Mouse (Mus musculus) limb, embryonic 13.5 days (tissue): ENCODE measurements around the gene Fam19a3. TPM values are rescaled to one million over a fixed set of nuclear protein-coding genes. Genes with fewer than 3 reads are reported as not detected.
A peak's percentile ranks its signal among the peaks of the same experiment; 100 is the strongest.
"Not testable (repeated sequence)": the region's sequence is repeated elsewhere in the genome, so short reads cannot be mapped to it uniquely, and the experiment has no call there.

Experiments
- ATAC-seq: fragments of 200-750 bp; cut with Nextera tagmentation; 2 replicates; pipeline ENCODE4 v1.8.0; 2017; ENCODE audit warnings: low read depth, moderate number of reproducible peaks, moderate TSS enrichment; ENCODE audit not compliant: low FRiP score
- H3K27ac ChIP-seq: fragments of 300-500 bp; sonication (generic); 2 replicates; pipeline ENCODE4 v1.5.1; 2015; ENCODE audit warnings: inconsistent platforms, mild to moderate bottlenecking, moderate library complexity
- H3K27me3 ChIP-seq: fragments of 300-500 bp; sonication (generic); 2 replicates; pipeline ENCODE4 v1.6.1; 2015; ENCODE audit warnings: mild to moderate bottlenecking, inconsistent platforms
- H3K36me3 ChIP-seq: fragments of 300-500 bp; sonication (generic); 2 replicates; pipeline ENCODE4 v1.6.1; 2015; ENCODE audit warnings: inconsistent platforms, mild to moderate bottlenecking, moderate library complexity
- H3K4me1 ChIP-seq: fragments of 300-500 bp; sonication (generic); 2 replicates; pipeline ENCODE4 v1.6.1; 2015; ENCODE audit warnings: inconsistent platforms
- H3K4me2 ChIP-seq: fragments of 300-500 bp; sonication (generic); replicated peaks from 2 replicates; pipeline ENCODE4 v1.6.1; 2015; ENCODE audit warnings: inconsistent platforms, mild to moderate bottlenecking, moderate library complexity
- H3K4me3 ChIP-seq: fragments of 300-500 bp; sonication (generic); 2 replicates; pipeline ENCODE4 v1.5.1; 2015; ENCODE audit warnings: moderate library complexity, mild to moderate bottlenecking, inconsistent platforms
- H3K9ac ChIP-seq: fragments of 300-500 bp; sonication (generic); 2 replicates; pipeline ENCODE4 v1.6.1; 2015; ENCODE audit warnings: mild to moderate bottlenecking, inconsistent platforms
- H3K9me3 ChIP-seq: fragments of 300-500 bp; sonication (generic); 2 replicates; pipeline ENCODE4 v1.6.1; 2016; ENCODE audit warnings: inconsistent platforms
- WGBS: fragments of 180-500 bp; shearing (Covaris S2); methylation state at CpG from one replicate; pipeline ENCODE4 v1.1.7; 2015; 5-methylcytosine and 5-hydroxymethylcytosine counted together
- polyA plus RNA-seq: library from polyadenylated mRNA; unstranded; fragments of >200 nt; fragmentation: Nextera tagmentation; extraction: Ambion mirVana; gene quantifications from 2 replicates; pipeline ENCODE4 v1.2.1, GENCODE M21; 2015

Gene Fam19a3
- polyA plus RNA-seq, 1 experiment from 2014 or later = 0.23 TPM

- H3K9me3 ChIP-seq = no peaks in the 10 kb centered on the region
- ATAC-seq = no peak
- H3K4me3 ChIP-seq = no peak overlapping the region
- H3K9ac ChIP-seq = 0 out of 2 replicates have a peak overlapping the region, but pooled peaks have one; percentile 8
- H3K27me3 ChIP-seq = peaks cover 27% of the 10 kb centered on the region
- no peaks in the 10 kb centered on the region for H3K36me3 ChIP-seq
- no peak overlapping the region for H3K27ac ChIP-seq
- 53% methylated on average over 7 of the region's 7 CpGs for WGBS
- H3K4me2 ChIP-seq = no peak overlapping the region
- H3K4me1 ChIP-seq = peaks cover 47% of the 10 kb centered on the region
These were observed 8.3 kb downstream of the Fam19a3 start for GRCm38 (mm10) chr3:104773301-104773700.

GRCm38 (mm10) chr3:104771460-104771859 is 10.2 kb downstream of the Fam19a3 start:
- Histone ChIP-seq H3K9me3 (no peaks in the 10 kb centered on the region), H3K4me2 (no peak overlapping the region), H3K27me3 (peaks cover 9% of the 10 kb centered on the region), H3K4me3 (no peak overlapping the region), H3K9ac (no peak overlapping the region), H3K36me3 (no peaks in the 10 kb centered on the region), H3K27ac (no peak overlapping the region), H3K4me1 (peaks cover 36% of the 10 kb centered on the region)
- WGBS = 25% methylated on average over 6 of the region's 6 CpGs
- ATAC-seq = no peak

GRCm38 (mm10) chr3:104770918-104771317 is 10.7 kb downstream of the Fam19a3 start:
- ATAC-seq = peak; percentile 68; the same call in 1 of the 2 replicates
- H3K4me1 ChIP-seq = peaks cover 36% of the 10 kb centered on the region
- H3K9me3 ChIP-seq = no peaks in the 10 kb centered on the region
- no peak overlapping the region for H3K4me2 ChIP-seq
- peak overlapping the region; percentile 52 for H3K27ac ChIP-seq
- no peak overlapping the region for H3K4me3 ChIP-seq
- H3K9ac ChIP-seq = no peak overlapping the region
- WGBS = 19% methylated on average over 3 of the region's 3 CpGs
- no peaks in the 10 kb centered on the region for H3K36me3 ChIP-seq
- peaks cover 4% of the 10 kb centered on the region for H3K27me3 ChIP-seq

GRCm38 (mm10) chr3:104770035-104770434 is 11.6 kb downstream of the Fam19a3 start:
- 59% methylated on average over 10 of the region's 10 CpGs for WGBS
- no peak overlapping the region for H3K4me3 ChIP-seq
- H3K27ac ChIP-seq = no peak overlapping the region
- H3K4me2 ChIP-seq = no peak overlapping the region
- H3K9ac ChIP-seq = no peak overlapping the region
- no peak for ATAC-seq
- H3K4me1 ChIP-seq = peaks cover 36% of the 10 kb centered on the region
- no peaks in the 10 kb centered on the region for H3K9me3 ChIP-seq
- no peaks in the 10 kb centered on the region for H3K27me3 ChIP-seq
- no peaks in the 10 kb centered on the region for H3K36me3 ChIP-seq

GRCm38 (mm10) chr3:104769135-104769534 is 12.5 kb downstream of the Fam19a3 start:
- Histone ChIP-seq H3K4me2 (no peak overlapping the region), H3K36me3 (no peaks in the 10 kb centered on the region), H3K4me3 (no peak overlapping the region), H3K4me1 (peaks cover 36% of the 10 kb centered on the region), H3K9ac (no peak overlapping the region), H3K27ac (no peak overlapping the region), H3K9me3 (no peaks in the 10 kb centered on the region), H3K27me3 (no peaks in the 10 kb centered on the region)
- 58% methylated on average over 3 of the region's 3 CpGs for WGBS
- no peak for ATAC-seq

GRCm38 (mm10) chr3:104767716-104768115 is 13.9 kb downstream of the Fam19a3 start:
- Histone ChIP-seq H3K27me3 (no peaks in the 10 kb centered on the region; the same call in 1 of the 2 replicates), H3K4me2 (no peak overlapping the region), H3K9me3 (no peaks in the 10 kb centered on the region), H3K36me3 (no peaks in the 10 kb centered on the region), H3K4me1 (peaks cover 25% of the 10 kb centered on the region), H3K9ac (no peak overlapping the region), H3K4me3 (no peak overlapping the region), H3K27ac (no peak overlapping the region)
- no peak for ATAC-seq
- 76% methylated on average over 4 of the region's 4 CpGs for WGBS

GRCm38 (mm10) chr3:104767141-104767540 is 14.5 kb downstream of the Fam19a3 start:
- Histone ChIP-seq H3K4me1 (peaks cover 21% of the 10 kb centered on the region), H3K4me3 (no peak overlapping the region), H3K9ac (no peak overlapping the region), H3K27ac (no peak overlapping the region), H3K27me3 (peaks cover under 1% of the 10 kb centered on the region; the same call in 1 of the 2 replicates), H3K9me3 (no peaks in the 10 kb centered on the region), H3K4me2 (no peak overlapping the region), H3K36me3 (no peaks in the 10 kb centered on the region)
- ATAC-seq = no peak
- 66% methylated on average over 2 of the region's 2 CpGs for WGBS

GRCm38 (mm10) chr3:104765021-104765420 is 16.6 kb downstream of the Fam19a3 start:
- no peak overlapping the region for H3K27ac ChIP-seq
- peaks cover under 1% of the 10 kb centered on the region; the same call in 1 of the 2 replicates for H3K4me1 ChIP-seq
- no peaks in the 10 kb centered on the region for H3K9me3 ChIP-seq
- H3K9ac ChIP-seq = no peak overlapping the region
- no peak overlapping the region for H3K4me3 ChIP-seq
- H3K36me3 ChIP-seq = no peaks in the 10 kb centered on the region
- no peak for ATAC-seq
- H3K4me2 ChIP-seq = no peak overlapping the region
- peaks cover 13% of the 10 kb centered on the region for H3K27me3 ChIP-seq
- WGBS = 24% methylated on average over 4 of the region's 4 CpGs

GRCm38 (mm10) chr3:104762103-104762863 is 19.4 kb downstream of the Fam19a3 start:
- not testable (repeated sequence) for H3K4me1 ChIP-seq, H3K9me3 ChIP-seq, ATAC-seq, H3K4me2 ChIP-seq, H3K4me3 ChIP-seq, H3K27ac ChIP-seq, H3K9ac ChIP-seq, H3K36me3 ChIP-seq
- 29% methylated on average over 20 of the region's 20 CpGs for WGBS
- peaks cover 22% of the 10 kb centered on the region for H3K27me3 ChIP-seq

GRCm38 (mm10) chr3:104758869-104759268 is 22.8 kb downstream of the Fam19a3 start:
- peaks cover 22% of the 10 kb centered on the region for H3K27me3 ChIP-seq
- peak overlapping the region; percentile 67 for H3K4me2 ChIP-seq
- no peaks in the 10 kb centered on the region for H3K36me3 ChIP-seq
- H3K4me3 ChIP-seq = peak overlapping the region; percentile 42
- WGBS = 8% methylated on average over 5 of the region's 5 CpGs
- H3K9ac ChIP-seq = peak overlapping the region; percentile 62
- no peak overlapping the region for H3K27ac ChIP-seq
- peaks cover 4% of the 10 kb centered on the region; the same call in 1 of the 2 replicates for H3K4me1 ChIP-seq
- no peaks in the 10 kb centered on the region for H3K9me3 ChIP-seq
- no peak for ATAC-seq

- Histone ChIP-seq H3K9me3 (no peaks in the 10 kb centered on the region), H3K27me3 (peaks cover 25% of the 10 kb centered on the region), H3K4me1 (peaks cover 4% of the 10 kb centered on the region; the same call in 1 of the 2 replicates), H3K36me3 (no peaks in the 10 kb centered on the region), H3K4me3 (peak overlapping the region; percentile 42), H3K27ac (no peak overlapping the region), H3K9ac (peak overlapping the region; percentile 62), H3K4me2 (peak overlapping the region; percentile 67)
- 2% methylated on average over 27 of the region's 27 CpGs for WGBS
- ATAC-seq = peak; percentile 85
These were observed 23.2 kb downstream of the Fam19a3 start for GRCm38 (mm10) chr3:104758406-104758805.

- not testable (repeated sequence) for ATAC-seq, H3K9ac ChIP-seq, H3K27me3 ChIP-seq, H3K4me3 ChIP-seq, H3K4me1 ChIP-seq, H3K36me3 ChIP-seq, H3K27ac ChIP-seq, H3K9me3 ChIP-seq
- H3K4me2 ChIP-seq = peak overlapping the region; percentile 37; the same call in 1 of the 2 replicates
- WGBS = 17% methylated on average over 22 of the region's 25 CpGs
These were observed 28.8 kb downstream of the Fam19a3 start for GRCm38 (mm10) chr3:104752845-104753244.
